Mouse (Mus musculus) stomach, embryonic 16.5 days (tissue): ENCODE results near the gene Zfp42. TPM values are rescaled to one million over a fixed set of nuclear protein-coding genes. Genes with fewer than 3 reads are reported as not detected.

Source experiments
- ATAC-seq: fragments of 200-750 bp; cut with Nextera tagmentation; 2 replicates; pipeline ENCODE4 v1.8.0; 2017; ENCODE audit warnings: moderate number of reproducible peaks, moderate TSS enrichment; ENCODE audit not compliant: insufficient read depth, low FRiP score
- H3K27ac ChIP-seq: fragments of 300-500 bp; sonication (generic); 2 replicates; pipeline ENCODE4 v1.5.1; 2014; ENCODE audit warnings: low read length
- H3K27me3 ChIP-seq: fragments of 300-500 bp; sonication (generic); 2 replicates; pipeline ENCODE4 v1.6.1; 2014; ENCODE audit warnings: low read length, control low read depth, mixed read lengths; ENCODE audit not compliant: control insufficient read depth, insufficient read depth
- H3K36me3 ChIP-seq: fragments of 300-500 bp; sonication (generic); 2 replicates; pipeline ENCODE4 v1.6.1; 2014; ENCODE audit warnings: low read length; ENCODE audit not compliant: control insufficient read depth, insufficient read depth
- H3K4me1 ChIP-seq: fragments of 300-500 bp; sonication (generic); 2 replicates; pipeline ENCODE4 v1.6.1; 2014; ENCODE audit warnings: low read length, control low read depth, mixed read lengths; ENCODE audit not compliant: control insufficient read depth, insufficient read depth
- H3K4me2 ChIP-seq: fragments of 300-500 bp; sonication (generic); 2 replicates; pipeline ENCODE4 v1.6.1; 2014; ENCODE audit warnings: low read depth, low read length, mixed read lengths
- H3K4me3 ChIP-seq: fragments of 300-500 bp; sonication (generic); replicated peaks from 2 replicates; pipeline ENCODE4 v1.5.1; 2014; ENCODE audit warnings: mild to moderate bottlenecking, low read length
- H3K9ac ChIP-seq: fragments of 300-500 bp; sonication (generic); 2 replicates; pipeline ENCODE4 v1.6.1; 2014; ENCODE audit warnings: low read length
- H3K9me3 ChIP-seq: fragments of 300-500 bp; sonication (generic); replicated peaks from 2 replicates; pipeline ENCODE4 v1.6.1; 2016; ENCODE audit warnings: low read length, control low read depth; ENCODE audit not compliant: control insufficient read depth
- WGBS: fragments of 180-500 bp; shearing (Covaris S2); extraction: QIAGEN DNeasy Blood & Tissue Kit; methylation state at CpG from one replicate; pipeline ENCODE4 v1.1.7; 2014; 5-methylcytosine and 5-hydroxymethylcytosine counted together
- polyA plus RNA-seq: library from polyadenylated mRNA; unstranded; fragments of >200 nt; fragmentation: Nextera tagmentation; extraction: Ambion mirVana; gene quantifications from 2 replicates; pipeline ENCODE4 v1.2.1, GENCODE M21; 2015

Zfp42 gene
- polyA plus RNA-seq, 1 experiment from 2014 or later, result not detected

DNA sequence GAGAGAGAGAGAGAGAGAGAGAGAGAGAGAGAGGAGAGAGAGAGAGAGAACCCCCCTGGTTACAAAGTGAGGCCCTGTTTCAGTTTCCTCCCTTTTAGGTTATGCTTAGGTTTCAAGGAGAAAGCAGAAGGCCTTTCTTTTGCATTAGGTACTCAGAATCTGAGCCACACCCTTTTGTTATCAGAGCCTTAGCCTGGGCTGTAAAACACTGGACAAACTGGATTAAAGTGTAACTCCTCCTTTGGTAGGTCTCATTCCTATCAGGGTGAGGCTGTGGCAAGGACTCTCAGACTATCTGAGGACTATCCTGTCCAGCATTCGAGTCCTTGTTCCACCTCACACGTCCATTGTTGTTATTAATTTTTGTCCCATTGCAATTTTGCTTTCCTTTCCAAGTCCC, 1.4 kb upstream of the Zfp42 start:
- Histone ChIP-seq H3K27me3 (no peaks in the 10 kb centered on the region), H3K36me3 (no peaks in the 10 kb centered on the region), H3K9ac (no peak overlapping the region), H3K9me3 (no peaks in the 10 kb centered on the region; the same call in 1 of the 2 replicates), H3K27ac (no peak overlapping the region), H3K4me1 (no peaks in the 10 kb centered on the region), H3K4me2 (no peak overlapping the region), H3K4me3 (no peak overlapping the region)
- ATAC-seq, result no peak
- 57% methylated on average over 2 of the region's 2 CpGs for WGBS

DNA sequence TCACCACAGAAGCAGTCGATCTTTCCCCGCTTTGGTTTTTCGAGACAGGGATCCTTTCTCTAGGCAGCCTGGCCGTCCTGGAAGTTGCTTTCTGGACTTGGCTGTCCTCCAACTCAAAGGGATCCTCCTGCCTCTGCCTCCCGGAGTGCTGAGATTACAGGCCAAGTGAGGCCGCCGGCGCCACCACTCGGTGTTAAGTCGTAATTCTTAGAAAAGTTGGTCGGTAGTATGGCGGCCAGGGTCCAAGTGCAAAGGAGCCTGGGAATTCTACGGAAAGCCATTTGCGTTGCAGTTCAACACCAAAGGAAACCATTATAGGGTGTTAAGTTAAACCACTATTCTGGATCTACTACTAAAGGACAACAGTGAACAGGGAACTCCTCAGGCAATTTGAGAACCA, 1.1 kb downstream of the Zfp42 start:
- ATAC-seq, result no peak
- no peaks in the 10 kb centered on the region for H3K36me3 ChIP-seq
- no peak overlapping the region for H3K4me3 ChIP-seq
- H3K9ac ChIP-seq, result no peak overlapping the region
- WGBS, result 97% methylated on average over 14 of the region's 14 CpGs
- H3K4me2 ChIP-seq, result no peak overlapping the region
- H3K27ac ChIP-seq, result no peak overlapping the region
- H3K9me3 ChIP-seq, result no peaks in the 10 kb centered on the region; the same call in 1 of the 2 replicates
- H3K27me3 ChIP-seq, result no peaks in the 10 kb centered on the region
- no peaks in the 10 kb centered on the region for H3K4me1 ChIP-seq

- WGBS, result 60% methylated on average over 5 of the region's 5 CpGs
- Histone ChIP-seq H3K4me2 (no peak overlapping the region), H3K4me3 (no peak overlapping the region), H3K4me1 (no peaks in the 10 kb centered on the region), H3K27me3 (no peaks in the 10 kb centered on the region), H3K9ac (no peak overlapping the region), H3K36me3 (no peaks in the 10 kb centered on the region), H3K27ac (no peak overlapping the region), H3K9me3 (no peaks in the 10 kb centered on the region)
- ATAC-seq, result no peak; the same call in 1 of the 2 replicates
Measured at GRCm38 (mm10) chr8:43299796-43300195, 7.0 kb downstream of the Zfp42 start.

- Histone ChIP-seq H3K27ac (no peak overlapping the region), H3K27me3 (no peaks in the 10 kb centered on the region), H3K9ac (no peak overlapping the region), H3K4me1 (no peaks in the 10 kb centered on the region), H3K4me2 (no peak overlapping the region), H3K36me3 (no peaks in the 10 kb centered on the region), H3K4me3 (no peak overlapping the region), H3K9me3 (no peaks in the 10 kb centered on the region)
- WGBS, result 88% methylated on average over 21 of the region's 21 CpGs
- ATAC-seq, result no peak
Measured at GRCm38 (mm10) chr8:43295826-43296225, 11.0 kb downstream of the Zfp42 start.

- 85% methylated on average over 4 of the region's 4 CpGs for WGBS
- ATAC-seq, result no peak
- Histone ChIP-seq H3K9ac (no peak overlapping the region), H3K4me2 (no peak overlapping the region), H3K36me3 (no peaks in the 10 kb centered on the region), H3K4me3 (no peak overlapping the region), H3K27ac (no peak overlapping the region), H3K27me3 (no peaks in the 10 kb centered on the region), H3K9me3 (no peaks in the 10 kb centered on the region), H3K4me1 (no peaks in the 10 kb centered on the region)
Measured at GRCm38 (mm10) chr8:43294191-43294590, 12.6 kb downstream of the Zfp42 start.

- 89% methylated on average over 5 of the region's 5 CpGs for WGBS
- no peaks in the 10 kb centered on the region for H3K36me3 ChIP-seq
- H3K4me2 ChIP-seq, result no peak overlapping the region
- no peak overlapping the region for H3K4me3 ChIP-seq
- no peak for ATAC-seq
- no peaks in the 10 kb centered on the region for H3K27me3 ChIP-seq
- H3K9ac ChIP-seq, result no peak overlapping the region
- H3K9me3 ChIP-seq, result no peaks in the 10 kb centered on the region
- no peaks in the 10 kb centered on the region for H3K4me1 ChIP-seq
- H3K27ac ChIP-seq, result no peak overlapping the region
Measured at GRCm38 (mm10) chr8:43290424-43291111, 16.2 kb downstream of the Zfp42 start.

- Histone ChIP-seq H3K4me3 (no peak overlapping the region), H3K27me3 (no peaks in the 10 kb centered on the region), H3K9ac (no peak overlapping the region), H3K4me2 (no peak overlapping the region), H3K4me1 (no peaks in the 10 kb centered on the region), H3K36me3 (no peaks in the 10 kb centered on the region), H3K27ac (no peak overlapping the region), H3K9me3 (no peaks in the 10 kb centered on the region)
- ATAC-seq, result no peak
- WGBS, result 87% methylated on average over 5 of the region's 5 CpGs
Measured at GRCm38 (mm10) chr8:43289781-43290180, 17.0 kb downstream of the Zfp42 start.

GRCm38 (mm10) chr8:43288840-43289239, 17.9 kb downstream of the Zfp42 start:
- no peaks in the 10 kb centered on the region for H3K27me3 ChIP-seq
- H3K4me2 ChIP-seq, result no peak overlapping the region
- H3K9me3 ChIP-seq, result no peaks in the 10 kb centered on the region
- H3K36me3 ChIP-seq, result no peaks in the 10 kb centered on the region
- H3K4me3 ChIP-seq, result no peak overlapping the region
- 67% methylated on average over 1 of the region's 1 CpGs for WGBS
- no peaks in the 10 kb centered on the region for H3K4me1 ChIP-seq
- no peak overlapping the region for H3K9ac ChIP-seq
- H3K27ac ChIP-seq, result no peak overlapping the region
- ATAC-seq, result no peak

- 77% methylated on average over 6 of the region's 6 CpGs for WGBS
- Histone ChIP-seq H3K36me3 (no peaks in the 10 kb centered on the region), H3K4me3 (no peak overlapping the region), H3K4me2 (no peak overlapping the region), H3K27ac (no peak overlapping the region), H3K9ac (no peak overlapping the region), H3K27me3 (no peaks in the 10 kb centered on the region), H3K4me1 (no peaks in the 10 kb centered on the region), H3K9me3 (no peaks in the 10 kb centered on the region)
- ATAC-seq, result no peak
Measured at GRCm38 (mm10) chr8:43287456-43287855, 19.3 kb downstream of the Zfp42 start.
